Mouse (Mus musculus) intestine, postnatal 0 days (tissue): ENCODE data around the gene Krt24. TPM values are rescaled to one million over a fixed set of nuclear protein-coding genes. Genes with fewer than 3 reads are reported as not detected.
A peak's percentile ranks its signal among the peaks of the same experiment; 100 is the strongest.

ENCODE experiments used
- ATAC-seq: fragments of 200-750 bp; cut with Nextera tagmentation; 2 replicates; pipeline ENCODE4 v1.8.0; 2017; ENCODE audit warnings: mild to moderate bottlenecking, moderate TSS enrichment, moderate library complexity
- H3K27ac ChIP-seq: fragments of 300-500 bp; sonication (generic); 2 replicates; pipeline ENCODE4 v1.5.1; 2014; ENCODE audit warnings: mild to moderate bottlenecking, low read depth, low read length, moderate library complexity
- H3K27me3 ChIP-seq: fragments of 300-500 bp; sonication (generic); replicated peaks from 2 replicates; pipeline ENCODE4 v1.6.1; 2014; ENCODE audit warnings: low read length, mixed read lengths; ENCODE audit not compliant: control insufficient read depth, insufficient read depth
- H3K36me3 ChIP-seq: fragments of 300-500 bp; sonication (generic); 2 replicates; pipeline ENCODE4 v1.6.1; 2014; ENCODE audit warnings: mild to moderate bottlenecking, moderate library complexity; ENCODE audit not compliant: control insufficient read depth, insufficient read depth
- H3K4me1 ChIP-seq: fragments of 300-500 bp; sonication (generic); replicated peaks from 2 replicates; pipeline ENCODE4 v1.6.1; 2014; ENCODE audit warnings: antibody characterized with exemption, low read length, mixed read lengths; ENCODE audit not compliant: control insufficient read depth, insufficient read depth
- H3K4me2 ChIP-seq: fragments of 300-500 bp; sonication (generic); replicated peaks from 2 replicates; pipeline ENCODE4 v1.6.1; 2014; ENCODE audit warnings: low read depth, mild to moderate bottlenecking, moderate library complexity
- H3K4me3 ChIP-seq: fragments of 300-500 bp; sonication (generic); 2 replicates; pipeline ENCODE4 v1.5.1; 2014; ENCODE audit warnings: low read depth, low read length
- H3K9ac ChIP-seq: fragments of 300-500 bp; sonication (generic); 2 replicates; pipeline ENCODE4 v1.6.1; 2014; ENCODE audit warnings: mild to moderate bottlenecking, low read depth, low read length
- H3K9me3 ChIP-seq: fragments of 300-500 bp; sonication (generic); 2 replicates; pipeline ENCODE4 v1.6.1; 2016; ENCODE audit warnings: mixed run types; ENCODE audit not compliant: control insufficient read depth
- CTCF ChIP-seq: sonication (generic); IDR thresholded peaks from 2 replicates; pipeline ENCODE4 v1.5.1; 2016; ENCODE audit warnings: low read depth, mild to moderate bottlenecking, control low read depth, antibody characterized with exemption, moderate library complexity
- WGBS: fragments of 180-500 bp; shearing (Covaris S2); extraction: QIAGEN DNeasy Blood & Tissue Kit; methylation state at CpG from one replicate; pipeline ENCODE4 v1.1.7; 2014; 5-methylcytosine and 5-hydroxymethylcytosine counted together
- polyA plus RNA-seq: library from polyadenylated mRNA; unstranded; fragments of >200 nt; fragmentation: Nextera tagmentation; extraction: Ambion mirVana; gene quantifications from 2 replicates; pipeline ENCODE4 v1.2.1, GENCODE M21; 2015

Krt24 gene
- polyA plus RNA-seq, 1 experiment from 2014 or later: 0.08 TPM

DNA sequence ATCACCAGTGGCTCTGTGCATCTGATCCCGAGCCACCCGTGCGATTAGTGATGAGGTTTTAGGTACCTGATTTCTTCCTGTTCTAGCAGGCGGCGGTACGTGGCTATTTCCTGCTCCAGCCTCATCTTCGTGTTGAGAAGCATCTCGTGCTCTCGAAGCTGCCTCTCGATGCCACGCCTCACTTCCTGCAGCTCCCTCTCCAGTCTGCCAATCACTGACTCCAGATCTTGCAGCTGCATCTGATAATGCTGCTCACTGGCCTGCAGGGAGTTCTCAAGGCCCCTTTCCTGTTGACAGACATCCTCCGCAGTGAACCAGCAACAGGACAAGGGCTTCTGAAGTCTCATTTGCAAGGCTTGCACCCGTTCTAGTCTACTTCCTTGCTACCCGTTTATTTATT is 46.6 kb downstream of the Krt24 start:
- no peaks in the 10 kb centered on the region for H3K4me1 ChIP-seq
- no peaks in the 10 kb centered on the region for H3K27me3 ChIP-seq
- no peak overlapping the region for H3K4me3 ChIP-seq
- ATAC-seq: no peak
- no peak for TF ChIP-seq CTCF
- H3K4me2 ChIP-seq: no peak overlapping the region
- H3K9me3 ChIP-seq: no peaks in the 10 kb centered on the region
- H3K9ac ChIP-seq: no peak overlapping the region
- WGBS: 52% methylated on average over 14 of the region's 14 CpGs
- H3K36me3 ChIP-seq: no peaks in the 10 kb centered on the region
- no peak overlapping the region for H3K27ac ChIP-seq

DNA sequence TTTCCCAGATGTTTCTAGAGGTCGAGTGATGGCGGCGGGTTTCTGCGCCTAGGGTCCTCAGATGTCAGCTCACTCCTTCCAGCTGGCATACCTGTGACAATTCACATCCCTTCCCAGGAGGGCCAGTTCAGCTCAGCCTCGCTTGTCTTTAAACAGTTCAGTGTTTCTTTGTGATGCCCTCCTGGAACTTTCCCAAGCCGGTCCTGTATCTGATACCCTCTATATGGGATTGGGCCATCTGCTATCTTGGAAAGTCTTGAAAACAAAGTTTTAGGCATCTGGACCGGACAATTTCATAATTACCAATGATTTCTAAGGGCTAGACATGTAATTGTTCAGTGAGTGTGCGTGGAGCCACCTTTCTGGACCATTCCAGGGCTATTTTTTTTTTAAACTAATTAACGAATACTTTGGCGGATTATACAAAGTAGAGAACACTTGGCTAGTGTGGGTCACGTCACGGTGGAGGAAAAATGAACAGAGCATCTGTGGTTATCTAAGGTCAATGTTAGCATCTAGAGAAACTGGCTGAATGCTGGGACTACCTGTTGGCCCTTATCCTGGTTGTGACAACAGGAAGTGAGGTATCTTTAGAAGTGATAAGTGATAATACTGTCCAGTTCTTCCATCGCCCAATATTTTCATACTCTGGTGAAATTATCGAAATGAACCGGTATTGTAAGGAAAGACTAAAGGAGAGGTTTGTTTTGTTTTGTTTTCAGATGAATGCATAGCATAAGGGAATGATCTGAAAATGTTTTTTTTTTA is 53.8 kb downstream of the Krt24 start:
- H3K9me3 ChIP-seq: no peaks in the 10 kb centered on the region
- peak overlapping the region; percentile 86 for H3K4me2 ChIP-seq
- H3K27ac ChIP-seq: peak overlapping the region; percentile 95
- H3K4me1 ChIP-seq: no peaks in the 10 kb centered on the region; the same call in 1 of the 2 replicates
- peak overlapping the region; percentile 98 for H3K9ac ChIP-seq
- H3K36me3 ChIP-seq: 0 out of 2 replicates have a peak, but pooled peaks cover 6% of the 10 kb centered on the region
- no peaks in the 10 kb centered on the region for H3K27me3 ChIP-seq
- WGBS: 21% methylated on average over 15 of the region's 15 CpGs
- peak; percentile 34; the same call in 1 of the 2 replicates for ATAC-seq
- peak overlapping the region; percentile 90 for H3K4me3 ChIP-seq
- TF ChIP-seq CTCF: no peak

DNA sequence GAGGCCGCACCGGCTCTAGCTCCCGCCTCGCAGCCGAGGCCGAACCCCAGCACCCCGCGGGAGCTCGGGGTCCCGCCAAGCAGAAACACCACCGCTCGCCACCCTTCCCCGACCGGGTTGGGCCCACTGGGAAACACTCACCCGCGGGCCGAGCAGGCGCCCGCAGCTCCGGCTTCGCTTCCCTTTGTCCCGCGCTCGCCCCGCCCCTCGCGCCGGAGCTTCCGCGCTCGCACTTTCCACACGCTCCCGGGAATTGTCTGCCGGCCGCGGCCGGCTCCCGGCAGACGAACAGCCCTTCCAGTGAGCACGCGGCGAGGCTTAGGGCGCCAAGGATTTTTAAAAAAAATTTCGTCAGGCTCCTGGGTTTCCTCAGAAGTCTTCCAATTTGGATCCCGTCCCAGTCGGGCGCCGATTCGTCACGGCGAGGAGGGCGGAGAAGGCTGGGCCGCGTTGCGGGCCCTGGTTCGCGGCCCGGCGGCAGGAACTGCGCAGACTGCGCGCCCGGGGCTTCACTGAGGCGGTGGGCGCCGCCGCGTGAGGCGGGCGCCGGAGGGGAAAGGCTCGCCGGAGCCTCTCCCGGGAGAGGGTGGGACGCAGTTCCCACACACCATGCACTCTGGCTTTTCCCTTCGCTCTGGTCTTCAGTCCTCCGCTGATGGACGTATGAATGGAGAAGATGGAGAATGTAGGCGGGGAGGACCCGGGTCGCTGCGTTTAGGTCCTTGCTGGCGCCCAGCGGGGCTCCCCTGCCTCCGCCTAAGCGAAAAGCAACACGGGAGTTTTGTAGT is 54.6 kb downstream of the Krt24 start, which contains the start of gene Smarce1:
Gene Smarce1, minus strand, starts transcription at position 757 of the 788 bp plus-strand sequence.
- peak; percentile 86 for ATAC-seq
- peak within 1 kb of the TSS; percentile 98 for H3K9ac ChIP-seq
- 0 out of 2 replicates have a peak, but pooled peaks cover 6% of the 10 kb centered on the region for H3K36me3 ChIP-seq
- TF ChIP-seq CTCF: no peak
- H3K4me2 ChIP-seq: peak within 1 kb of the TSS; percentile 86
- no peaks in the 10 kb centered on the region; the same call in 1 of the 2 replicates for H3K4me1 ChIP-seq
- under 1% methylated on average over 85 of the region's 87 CpGs for WGBS
- H3K27ac ChIP-seq: peak within 1 kb of the TSS; percentile 95
- H3K4me3 ChIP-seq: peak within 1 kb of the TSS; percentile 90
- no peaks in the 10 kb centered on the region for H3K27me3 ChIP-seq
- H3K9me3 ChIP-seq: no peaks in the 10 kb centered on the region

Other genes with a start within 250 kb of the Krt24 start
- 174 and 176 TPM in 2 replicates for gene Igfbp4, start 244.0 kb downstream of the Krt24 start, polyA plus RNA-seq
- gene Tns4, start 196.0 kb downstream of the Krt24 start, polyA plus RNA-seq: 0.39 and 0.53 TPM in 2 replicates
- gene Ccr7, start 130.2 kb downstream of the Krt24 start, polyA plus RNA-seq: 0.14 TPM in 1 of 2 replicates, not detected in the other
- 73.1 and 80.0 TPM in 2 replicates for gene Smarce1, start 54.2 kb downstream of the Krt24 start, polyA plus RNA-seq
- gene Krt222, start 41.2 kb downstream of the Krt24 start, polyA plus RNA-seq: 0.42 and 0.61 TPM in 2 replicates
- 0.26 and 0.52 TPM in 2 replicates for gene Krt25, start 37.7 kb upstream of the Krt24 start, polyA plus RNA-seq
- not detected in 2 replicates for gene Krt26, start 52.7 kb upstream of the Krt24 start, polyA plus RNA-seq
- gene Krt27, start 65.8 kb upstream of the Krt24 start, polyA plus RNA-seq: not detected in 2 replicates
- gene Krt28, start 89.6 kb upstream of the Krt24 start, polyA plus RNA-seq: not detected in 2 replicates
- gene Krt10, start 104.1 kb upstream of the Krt24 start, polyA plus RNA-seq: 13.6 and 14.5 TPM in 2 replicates
- gene Krt12, start 137.0 kb upstream of the Krt24 start, polyA plus RNA-seq: 0.07 and 0.10 TPM in 2 replicates
- 166 and 189 TPM in 2 replicates for gene Krt20, start 152.9 kb upstream of the Krt24 start, polyA plus RNA-seq
- 8.0 and 9.9 TPM in 2 replicates for gene Krt23, start 207.9 kb upstream of the Krt24 start, polyA plus RNA-seq
- gene Krt39, start 236.1 kb upstream of the Krt24 start, polyA plus RNA-seq: not detected in 2 replicates